Mouse (Mus musculus) central nervous system, embryonic 18 days (tissue): ENCODE measurements around the gene Slc25a31. TPM values are rescaled to one million over a fixed set of nuclear protein-coding genes. Genes with fewer than 3 reads are reported as not detected.

Source experiments
- polyA plus RNA-seq: library from polyadenylated mRNA; depleted of rRNA; stranded (reverse); fragments of >200 nt; gene quantifications from 2 replicates; pipeline ENCODE4 v1.2.3, GENCODE M21; 2012; rRNA removed

Gene Slc25a31
- 0.23 and 0.28 TPM in 2 replicates for polyA plus RNA-seq

GRCm38 (mm10) chr3:40708655-40709054 is at the start of gene Slc25a31:
Slc25a31 (plus strand) TSS chr3:40708855.

GRCm38 (mm10) chr3:40744024-40744835 is 35.6 kb downstream of the Slc25a31 start, which contains the start of gene Hspa4l:
Hspa4l (plus strand) TSS chr3:40744495.

Other genes with a start within 250 kb of the Slc25a31 start
- gene Intu, start 177.6 kb upstream of the Slc25a31 start, polyA plus RNA-seq = 8.6 and 8.8 TPM in 2 replicates
- gene Hspa4l, start 35.6 kb downstream of the Slc25a31 start, polyA plus RNA-seq = 16.2 and 21.1 TPM in 2 replicates
- 9.1 and 10.5 TPM in 2 replicates for gene Plk4, start 91.2 kb downstream of the Slc25a31 start, polyA plus RNA-seq
- 14.3 and 16.5 TPM in 2 replicates for gene Mfsd8, start 138.0 kb downstream of the Slc25a31 start, polyA plus RNA-seq
- gene Abhd18, start 138.1 kb downstream of the Slc25a31 start, polyA plus RNA-seq = 11.3 and 12.0 TPM in 2 replicates
- 0.09 and 0.13 TPM in 2 replicates for gene 1700034I23Rik, start 193.7 kb downstream of the Slc25a31 start, polyA plus RNA-seq
- 10.4 and 12.1 TPM in 2 replicates for gene Larp1b, start 241.0 kb downstream of the Slc25a31 start, polyA plus RNA-seq